Mouse (Mus musculus) T-cell, adult 2 months (primary cell): ENCODE data around the gene Tmem259.

Experiments
- DNase-seq: peaks from one replicate; pipeline ENCODE4 v3.0.0; 2022; ENCODE audit warnings: low spot score

The Tmem259 gene

GRCm38 (mm10) chr10:79984195-79984816, at the start of gene Tmem259:
TSS of gene Tmem259 (minus strand) at chr10:79984330.
- DNase-seq = peak; percentile 82

DNA sequence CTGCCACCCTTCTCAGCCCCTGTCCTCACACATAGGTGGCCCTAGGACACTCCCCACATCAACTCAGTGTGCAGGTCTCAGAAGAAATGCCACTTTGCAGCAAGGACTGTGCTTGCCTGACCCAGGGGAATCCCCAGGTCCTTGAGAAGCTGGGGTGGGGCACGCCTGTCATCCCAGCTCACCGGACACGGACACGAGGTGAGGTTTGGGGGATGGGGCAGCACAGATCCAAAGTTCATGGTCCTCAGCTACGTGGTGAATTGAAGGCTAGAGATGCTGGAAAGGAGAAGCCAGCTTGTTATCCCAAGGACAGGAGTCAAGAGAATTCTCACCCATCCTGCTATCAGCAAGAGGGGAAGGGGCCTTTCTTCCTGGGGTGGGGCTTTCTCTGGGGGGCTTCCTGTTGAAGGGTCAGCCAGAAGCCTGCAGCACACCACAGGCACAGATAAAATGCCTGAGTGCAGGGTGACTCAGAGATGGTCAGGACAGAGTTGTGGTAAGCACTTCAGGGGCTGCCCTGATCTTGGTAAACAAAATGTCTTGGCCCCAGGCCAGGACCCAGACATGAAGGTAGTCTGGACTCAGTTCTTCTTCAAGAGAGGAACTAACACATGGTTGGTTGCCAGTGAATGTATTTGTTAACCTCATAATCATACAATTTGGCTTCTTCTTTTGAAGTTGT, 48.8 kb upstream of the Tmem259 start:
- DNase-seq = peak; percentile 81

DNA sequence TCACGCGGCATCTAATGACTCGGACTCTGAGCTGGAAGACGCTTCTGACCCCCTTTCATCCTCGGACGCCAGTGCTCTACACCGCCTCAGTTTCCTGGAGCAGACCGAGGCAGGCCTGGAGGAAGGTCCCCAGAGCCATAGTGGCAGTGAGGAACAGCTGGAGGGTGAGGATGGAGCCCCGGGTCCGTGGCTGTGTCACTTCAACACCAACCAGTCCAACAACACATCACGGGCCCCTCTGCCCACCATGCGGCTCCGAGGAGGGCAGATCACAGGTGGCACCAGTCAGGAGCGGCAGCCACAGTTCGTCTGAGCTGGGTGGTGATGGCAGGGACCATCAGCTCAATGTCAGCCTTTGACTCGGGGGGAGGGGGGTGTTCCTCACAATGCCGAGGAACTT, 46.6 kb upstream of the Tmem259 start:
- no peak for DNase-seq

DNA sequence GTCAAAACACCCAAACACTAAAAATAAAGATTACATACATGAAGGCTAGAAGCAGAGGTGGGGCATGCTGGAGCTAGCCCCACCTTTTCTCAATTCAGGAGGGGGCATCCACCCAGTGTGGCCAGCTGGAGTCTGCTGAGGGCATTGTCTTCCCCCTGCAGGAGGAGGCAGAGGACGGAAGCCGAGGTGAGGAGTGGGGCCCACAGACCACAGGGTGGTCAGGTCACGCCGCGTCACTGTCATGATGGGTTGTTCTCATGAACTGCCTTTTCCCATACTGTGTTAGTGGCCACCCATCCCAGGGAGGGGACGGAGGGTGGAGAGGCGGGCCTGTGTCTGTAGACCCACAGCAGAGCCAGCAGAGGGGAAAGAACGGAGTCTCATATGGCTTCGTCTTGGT, 46.1 kb upstream of the Tmem259 start:
- DNase-seq = no peak

GRCm38 (mm10) chr10:80028521-80028846, 44.4 kb upstream of the Tmem259 start:
- no peak for DNase-seq

- no peak for DNase-seq
Observed at GRCm38 (mm10) chr10:80027681-80028520, 43.8 kb upstream of the Tmem259 start.

DNA sequence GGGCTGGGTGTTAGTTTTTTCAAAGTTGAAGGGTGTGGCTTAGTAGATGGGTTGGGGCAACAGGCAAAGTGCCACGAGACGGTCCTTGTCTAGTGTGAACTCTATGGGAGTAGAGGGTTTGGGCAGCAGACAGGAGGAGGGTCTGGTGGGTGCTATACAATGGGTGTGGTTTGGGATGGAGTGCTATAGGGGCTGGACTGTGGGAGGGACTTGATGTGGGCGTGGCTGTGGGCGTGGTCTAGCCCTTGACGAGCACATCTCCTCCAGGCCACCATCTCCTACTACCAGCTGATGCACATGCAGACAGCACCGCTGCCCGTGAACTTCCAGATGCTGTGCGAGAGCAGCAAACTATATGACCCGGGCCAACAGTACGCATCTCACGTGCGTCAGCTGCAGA, 41.8 kb upstream of the Tmem259 start:
- no peak for DNase-seq

DNA sequence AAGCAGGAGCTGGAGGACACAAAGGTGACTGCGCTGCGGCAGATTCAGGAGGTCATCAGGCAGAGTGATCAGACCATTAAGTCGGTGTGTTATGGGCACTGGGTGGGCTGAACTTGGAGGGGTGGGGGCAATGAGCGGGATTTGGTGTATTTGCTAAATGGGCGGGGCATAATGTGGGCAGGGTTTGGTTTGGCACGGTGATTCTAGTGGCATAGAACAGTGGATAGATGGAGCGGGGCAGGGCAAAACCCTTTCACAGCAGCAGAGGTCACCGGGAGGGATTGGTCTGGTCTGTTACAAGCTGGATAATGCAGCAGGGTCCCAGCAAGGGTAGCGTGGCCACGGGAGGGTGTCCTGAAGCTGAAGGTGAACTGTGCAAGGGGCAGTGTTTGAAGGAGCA, 41.3 kb upstream of the Tmem259 start:
- no peak for DNase-seq

DNA sequence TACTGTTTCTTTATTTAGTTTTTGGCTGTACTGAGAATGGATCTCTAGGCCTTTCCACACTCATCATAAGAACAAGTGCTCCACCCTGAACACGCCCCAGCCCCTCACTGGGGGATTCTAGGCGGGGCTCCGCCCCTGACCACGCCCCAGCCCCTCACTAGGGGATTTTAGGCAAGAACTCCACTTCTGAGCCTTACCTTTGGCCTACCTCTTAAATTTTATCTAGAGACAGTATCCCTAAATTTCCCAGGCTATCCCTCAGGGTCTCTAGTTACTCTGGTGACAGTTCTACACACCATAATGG, 40.9 kb upstream of the Tmem259 start:
- DNase-seq = no peak

DNA sequence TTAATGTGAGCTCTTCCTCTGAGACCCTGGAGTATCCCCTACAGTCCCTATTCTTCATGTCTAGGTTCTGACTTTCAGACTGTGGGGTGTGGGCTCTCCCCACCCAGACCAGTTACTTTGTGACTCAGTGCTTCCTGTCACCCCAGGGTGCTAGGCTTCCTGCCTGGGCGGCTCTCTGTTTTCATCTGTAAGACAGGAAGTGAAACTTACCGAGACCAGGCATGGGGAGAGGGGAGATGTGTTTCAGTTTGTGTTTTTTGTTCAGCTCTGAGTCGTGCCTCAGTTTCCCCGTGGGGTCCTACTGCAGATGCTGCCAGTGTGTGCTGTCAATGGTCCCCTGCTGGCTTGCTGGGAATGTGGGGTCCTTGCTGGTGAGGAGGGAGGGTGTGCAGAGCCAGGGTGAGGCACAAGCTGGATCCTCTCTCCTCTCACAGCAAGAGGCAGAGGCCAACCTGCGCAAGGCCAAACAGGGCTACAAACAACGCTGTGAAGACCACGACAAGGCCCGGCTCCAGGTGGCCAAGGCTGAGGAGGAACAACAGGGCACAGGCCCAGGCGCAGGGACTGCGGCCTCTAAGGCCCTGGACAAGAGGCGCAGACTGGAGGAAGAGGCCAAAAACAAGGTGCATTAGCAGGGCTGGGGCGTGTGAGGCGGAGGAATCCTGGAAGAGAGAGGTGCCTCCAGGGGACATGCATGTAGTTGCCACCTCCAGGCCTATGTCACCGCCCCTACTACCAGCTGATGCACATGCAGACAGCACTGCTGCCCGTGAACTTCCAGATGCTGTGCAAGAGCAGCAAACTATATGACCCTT, 40.3 kb upstream of the Tmem259 start:
- peak; percentile 89 for DNase-seq

DNA sequence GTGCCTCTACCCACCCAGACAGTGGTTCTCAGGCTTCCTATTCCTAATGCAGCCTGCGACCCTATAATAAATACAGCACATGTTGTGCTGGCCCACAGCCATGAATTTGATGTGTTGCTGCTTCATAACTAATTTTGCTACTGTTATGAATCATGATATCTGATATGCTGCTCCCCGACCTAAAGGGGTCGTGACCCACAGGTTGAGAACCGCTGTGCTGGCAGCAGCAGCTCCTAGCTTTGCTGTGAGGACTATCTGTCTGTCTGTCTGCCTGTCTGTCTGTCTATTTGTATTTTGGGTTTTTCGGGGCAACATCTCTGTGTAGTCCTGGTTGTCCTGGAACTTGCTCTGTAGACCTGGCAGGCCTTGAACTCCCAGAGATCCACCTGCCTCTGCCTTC, 39.6 kb upstream of the Tmem259 start:
- DNase-seq = no peak

GRCm38 (mm10) chr10:80022806-80023205, 38.7 kb upstream of the Tmem259 start:
- no peak for DNase-seq

DNA sequence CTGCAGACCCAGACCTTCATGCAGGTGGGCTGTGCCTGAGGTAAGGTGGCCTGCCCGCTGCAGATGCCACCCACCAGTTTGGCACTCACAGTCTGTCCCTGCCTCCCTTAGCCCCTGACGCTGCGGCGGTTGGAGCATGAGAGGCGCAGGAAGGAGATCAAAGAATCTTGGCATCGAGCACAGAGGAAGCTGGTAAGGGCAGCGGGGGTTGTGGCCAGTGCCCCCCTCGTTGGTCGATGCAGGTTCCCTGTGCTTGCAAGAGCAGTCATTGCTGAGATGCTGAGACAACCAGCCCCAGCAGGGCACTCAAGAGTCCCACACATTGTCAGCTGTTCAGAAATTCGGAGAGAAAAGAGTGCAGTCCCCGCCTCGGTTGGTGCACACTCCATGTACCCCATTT, 38.0 kb upstream of the Tmem259 start:
- peak; percentile 72 for DNase-seq

DNA sequence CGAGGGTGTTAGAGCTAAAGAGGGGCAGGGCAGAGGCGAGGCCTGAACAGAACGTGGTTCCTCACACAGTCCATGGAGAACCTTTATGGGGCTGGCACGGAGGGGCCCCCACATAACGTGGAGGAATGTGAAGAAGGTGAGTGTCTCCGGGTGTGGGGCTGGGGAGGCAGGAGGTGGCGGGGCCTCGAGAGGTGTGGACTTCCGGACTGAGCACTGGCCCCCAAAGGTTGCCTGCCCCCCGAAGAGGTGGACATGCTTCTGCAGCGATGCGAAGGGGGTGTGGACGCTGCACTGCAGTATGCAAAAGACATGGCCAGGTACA, 37.2 kb upstream of the Tmem259 start:
- no peak for DNase-seq

DNA sequence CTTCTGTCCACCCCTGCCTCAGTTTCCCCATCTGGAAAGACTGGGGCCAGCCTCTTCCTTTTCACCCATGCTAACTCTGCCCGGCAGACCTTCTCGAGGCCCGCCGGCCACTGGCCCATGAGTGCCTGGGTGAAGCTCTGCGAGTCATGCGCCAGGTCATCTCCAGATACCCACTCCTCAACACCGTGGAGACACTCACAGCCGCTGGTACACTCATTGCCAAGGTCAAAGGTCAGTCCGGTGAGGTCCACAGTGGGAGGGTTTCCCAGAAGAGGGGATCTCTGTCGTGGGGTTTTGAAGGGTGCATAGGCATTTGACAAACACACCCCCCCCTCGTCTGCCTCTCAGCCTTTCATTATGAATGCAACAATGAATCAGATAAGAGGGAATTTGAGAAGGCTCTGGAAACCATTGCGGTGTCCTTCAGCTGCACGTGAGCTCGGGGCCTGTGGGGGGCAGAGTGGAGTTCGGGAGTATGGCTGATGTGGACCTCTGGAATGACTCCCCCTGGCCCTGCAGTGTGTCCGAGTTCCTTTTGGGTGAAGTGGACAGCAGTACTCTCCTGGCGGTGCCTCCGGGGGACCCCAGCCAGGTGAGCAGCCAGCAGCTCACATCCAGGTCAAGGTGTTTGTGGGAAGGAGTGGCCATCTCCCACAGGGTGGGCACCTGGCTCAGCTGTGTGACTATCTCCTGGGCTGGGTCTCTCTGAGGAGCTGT, 36.6 kb upstream of the Tmem259 start:
- no peak for DNase-seq

- no peak for DNase-seq
Observed at GRCm38 (mm10) chr10:80020191-80020590, 36.1 kb upstream of the Tmem259 start.

GRCm38 (mm10) chr10:80019471-80020131, 35.5 kb upstream of the Tmem259 start:
- DNase-seq = no peak

- DNase-seq = peak; percentile 73
Observed at GRCm38 (mm10) chr10:80018739-80019297, 34.7 kb upstream of the Tmem259 start.

DNA sequence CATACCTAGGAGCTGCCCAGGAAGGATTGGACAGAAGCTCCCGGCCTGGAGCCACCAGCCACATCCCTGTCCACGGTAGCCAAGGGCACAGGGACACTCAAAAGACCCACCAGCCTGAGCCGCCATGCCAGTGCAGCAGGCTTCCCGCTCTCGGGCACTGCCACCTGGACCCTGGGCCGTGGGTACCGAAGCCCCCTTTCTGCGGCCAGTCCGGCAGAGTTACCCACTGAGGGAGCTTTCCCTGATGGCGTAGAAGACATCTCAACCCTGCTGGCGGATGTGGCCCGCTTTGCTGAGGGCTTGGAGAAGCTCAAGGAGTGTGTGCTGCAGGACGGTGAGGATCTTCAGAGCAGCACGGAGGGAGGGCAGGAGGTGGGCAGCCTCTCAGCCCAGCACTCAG, 33.6 kb upstream of the Tmem259 start:
- DNase-seq = peak; percentile 61

GRCm38 (mm10) chr10:80017361-80017760, 33.2 kb upstream of the Tmem259 start:
- DNase-seq = peak; percentile 95

DNA sequence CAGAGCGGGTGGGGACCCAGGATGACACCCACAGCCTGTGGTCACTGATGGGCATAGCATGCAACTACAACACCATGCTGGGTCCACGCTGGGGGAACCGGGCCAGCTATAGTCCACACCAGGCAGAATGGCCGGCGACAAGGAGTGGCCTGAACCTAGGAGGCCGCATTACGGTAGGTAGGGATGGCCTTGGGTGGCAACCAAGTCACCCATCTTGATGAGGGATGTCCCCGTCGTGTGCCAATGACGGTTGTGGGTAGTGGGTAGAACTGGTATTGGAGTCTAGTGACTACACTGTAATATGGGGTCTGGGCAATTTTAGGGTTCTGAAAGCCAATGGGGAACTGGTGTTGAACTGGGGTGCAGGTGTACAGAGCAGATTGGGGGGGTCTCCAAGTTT, 32.8 kb upstream of the Tmem259 start:
- DNase-seq = peak; percentile 47
